Mouse (Mus musculus): Measurements from ENCODE around the gene Fnbp1. TPM values are rescaled to one million over a fixed set of nuclear protein-coding genes. Genes with fewer than 3 reads are reported as not detected.
A peak's percentile ranks its signal among the peaks of the same experiment; 100 is the strongest.

Fnbp1 gene
- polyA plus RNA-seq, 1 experiment = 23.9 TPM

- Histone ChIP-seq H3K4me3 (ENCODE audit: insufficient read depth, low read depth, low read length) (no peak overlapping the region), H3K36me3 (ENCODE audit: control insufficient read depth, insufficient read depth, low read length) (no peaks in the 10 kb centered on the region), H3K27me3 (replicated peaks; ENCODE audit: control insufficient read depth, insufficient read depth, low read length) (no peaks in the 10 kb centered on the region), H3K4me1 (ENCODE audit: control insufficient read depth, insufficient read depth, low read length) (peaks cover 10% of the 10 kb centered on the region; the same call in 1 of the 2 replicates), H3K27ac (ENCODE audit: insufficient read depth, low read depth, low read length) (peak overlapping the region; percentile 61)
- DNase-seq = no peak
- TF ChIP-seq POLR2A (IDR thresholded peaks at IDR 0.05; ENCODE audit: low read depth, low read length) = no peak
- TF ChIP-seq CTCF (conservative IDR thresholded peaks at IDR 0.05; ENCODE audit: insufficient read depth, insufficient read length, low read depth, low read length) = no peak
- WGBS = 84% methylated on average over 8 of the region's 8 CpGs
These were observed 52.9 kb downstream of the Fnbp1 start for GRCm38 (mm10) chr2:31088871-31089270.

DNA sequence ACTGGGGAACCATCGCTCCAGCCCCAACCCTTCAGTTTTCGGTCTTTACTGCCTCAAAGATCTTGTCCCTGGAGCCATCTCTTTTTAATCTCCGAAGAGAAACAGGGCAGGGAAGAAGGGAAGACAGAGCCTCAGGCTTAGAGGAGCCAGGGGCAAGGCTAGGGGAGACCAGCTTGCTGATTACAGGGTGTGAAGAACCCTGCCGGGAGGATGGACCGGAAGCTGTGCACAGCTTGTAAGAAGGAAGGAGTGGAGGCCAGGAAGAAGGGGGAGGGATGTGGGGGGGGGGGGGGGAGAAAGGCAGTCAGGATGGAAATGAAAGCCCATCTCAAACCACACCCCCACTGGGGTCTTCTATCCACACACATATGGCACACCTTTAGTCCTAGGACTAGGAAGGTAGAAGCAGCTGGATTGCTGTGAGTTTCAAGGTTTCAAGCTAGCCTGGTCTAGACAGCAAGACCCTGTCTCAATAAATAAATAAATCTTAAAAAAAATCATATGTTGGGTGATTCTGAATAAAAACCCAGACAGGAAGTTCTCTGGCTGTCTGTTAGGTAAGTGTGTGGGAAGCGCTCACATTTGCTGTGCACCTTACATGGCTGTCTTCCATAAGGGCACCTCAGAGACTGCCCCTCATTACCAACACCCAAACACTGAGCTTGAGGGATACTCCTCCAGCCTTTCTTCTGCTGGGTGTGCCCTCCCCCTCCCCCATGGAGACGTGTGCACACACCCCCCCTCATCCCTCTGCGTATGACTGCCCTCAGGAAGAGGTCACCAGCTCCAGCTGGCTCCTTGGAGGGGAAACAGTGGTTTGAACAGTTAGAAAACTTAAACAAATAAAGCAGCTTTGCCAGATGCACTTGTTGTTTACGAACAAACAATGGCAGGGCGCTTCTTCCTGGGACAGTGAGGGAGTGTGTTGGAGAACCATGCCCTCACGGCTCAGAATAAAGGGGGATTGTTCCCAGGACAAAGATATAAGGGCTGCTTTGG, 53.8 kb downstream of the Fnbp1 start:
- Histone ChIP-seq H3K27ac (ENCODE audit: insufficient read depth, low read depth, low read length) (peak overlapping the region; percentile 89), H3K4me3 (ENCODE audit: insufficient read depth, low read depth, low read length) (no peak overlapping the region), H3K36me3 (ENCODE audit: control insufficient read depth, insufficient read depth, low read length) (no peaks in the 10 kb centered on the region), H3K4me1 (ENCODE audit: control insufficient read depth, insufficient read depth, low read length) (peaks cover 10% of the 10 kb centered on the region; the same call in 1 of the 2 replicates), H3K27me3 (replicated peaks; ENCODE audit: control insufficient read depth, insufficient read depth, low read length) (no peaks in the 10 kb centered on the region)
- TF ChIP-seq POLR2A (IDR thresholded peaks at IDR 0.05; ENCODE audit: low read depth, low read length) (no peak), CTCF (conservative IDR thresholded peaks at IDR 0.05; ENCODE audit: insufficient read depth, insufficient read length, low read depth, low read length) (no peak)
- WGBS = 48% methylated on average over 11 of the region's 11 CpGs
- peak; percentile 73 for DNase-seq

DNA sequence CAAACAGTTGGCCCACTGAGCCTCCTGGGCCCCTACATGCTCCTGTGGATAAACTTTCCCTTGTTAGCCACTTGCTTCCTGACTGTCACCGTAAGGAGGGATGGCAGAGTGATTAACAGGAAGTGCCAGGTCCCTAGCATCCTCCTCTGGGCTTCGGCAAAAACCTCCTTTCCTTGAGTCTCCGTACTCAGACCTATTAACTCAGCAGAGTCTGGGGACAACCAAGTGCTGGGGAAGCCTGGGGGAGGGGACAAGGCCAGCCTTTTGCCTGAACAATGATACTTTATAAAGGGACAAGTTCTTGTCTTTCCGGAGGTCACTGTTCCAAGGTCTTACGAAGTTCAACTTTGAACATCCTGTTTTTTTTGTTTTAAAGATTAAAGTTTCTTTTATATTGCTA, 54.7 kb downstream of the Fnbp1 start:
- DNase-seq = peak; percentile 49
- H3K4me3 ChIP-seq (ENCODE audit: insufficient read depth, low read depth, low read length) = no peak overlapping the region
- 35% methylated on average over 5 of the region's 5 CpGs for WGBS
- peak overlapping the region; percentile 62 for H3K27ac ChIP-seq (ENCODE audit: insufficient read depth, low read depth, low read length)
- no peaks in the 10 kb centered on the region for H3K36me3 ChIP-seq (ENCODE audit: control insufficient read depth, insufficient read depth, low read length)
- H3K4me1 ChIP-seq (ENCODE audit: control insufficient read depth, insufficient read depth, low read length) = peaks cover 10% of the 10 kb centered on the region; the same call in 1 of the 2 replicates
- TF ChIP-seq POLR2A (IDR thresholded peaks at IDR 0.05; ENCODE audit: low read depth, low read length) (no peak), CTCF (conservative IDR thresholded peaks at IDR 0.05; ENCODE audit: insufficient read depth, insufficient read length, low read depth, low read length) (no peak)
- H3K27me3 ChIP-seq (replicated peaks; ENCODE audit: control insufficient read depth, insufficient read depth, low read length) = no peaks in the 10 kb centered on the region

DNA sequence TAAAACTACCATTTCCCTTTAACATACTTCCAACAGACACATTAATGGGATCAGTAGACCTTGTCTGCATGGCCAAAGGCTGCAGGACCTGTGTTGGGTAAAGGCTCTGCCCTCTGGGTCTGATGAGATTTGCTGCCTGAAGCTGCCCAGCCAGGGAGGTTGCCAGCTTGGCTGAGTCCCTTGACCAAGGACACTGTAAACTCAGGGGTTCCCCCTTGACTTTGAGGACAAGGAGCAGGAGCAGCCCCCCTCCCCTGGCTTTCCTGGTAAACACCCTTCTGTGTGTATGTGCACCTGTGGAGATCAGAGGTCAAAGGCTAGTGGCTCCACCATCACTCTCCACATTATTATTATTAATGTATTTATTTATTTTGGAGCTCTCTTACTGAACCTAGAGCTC, 55.3 kb downstream of the Fnbp1 start:
- no peaks in the 10 kb centered on the region for H3K27me3 ChIP-seq (replicated peaks; ENCODE audit: control insufficient read depth, insufficient read depth, low read length)
- DNase-seq = peak; percentile 38
- H3K36me3 ChIP-seq (ENCODE audit: control insufficient read depth, insufficient read depth, low read length) = no peaks in the 10 kb centered on the region
- peaks cover 10% of the 10 kb centered on the region; the same call in 1 of the 2 replicates for H3K4me1 ChIP-seq (ENCODE audit: control insufficient read depth, insufficient read depth, low read length)
- no peak overlapping the region for H3K4me3 ChIP-seq (ENCODE audit: insufficient read depth, low read depth, low read length)
- TF ChIP-seq CTCF (conservative IDR thresholded peaks at IDR 0.05; ENCODE audit: insufficient read depth, insufficient read length, low read depth, low read length) = no peak
- no peak for TF ChIP-seq POLR2A (IDR thresholded peaks at IDR 0.05; ENCODE audit: low read depth, low read length)
- peak overlapping the region; percentile 62 for H3K27ac ChIP-seq (ENCODE audit: insufficient read depth, low read depth, low read length)

GRCm38 (mm10) chr2:31084169-31084850, 57.5 kb downstream of the Fnbp1 start:
- no peaks in the 10 kb centered on the region; the same call in 1 of the 2 replicates for H3K36me3 ChIP-seq (ENCODE audit: control insufficient read depth, insufficient read depth, low read length)
- no peaks in the 10 kb centered on the region for H3K27me3 ChIP-seq (replicated peaks; ENCODE audit: control insufficient read depth, insufficient read depth, low read length)
- H3K27ac ChIP-seq (ENCODE audit: insufficient read depth, low read depth, low read length) = no peak overlapping the region
- H3K4me3 ChIP-seq (ENCODE audit: insufficient read depth, low read depth, low read length) = no peak overlapping the region
- TF ChIP-seq CTCF (conservative IDR thresholded peaks at IDR 0.05; ENCODE audit: insufficient read depth, insufficient read length, low read depth, low read length) (no peak), POLR2A (IDR thresholded peaks at IDR 0.05; ENCODE audit: low read depth, low read length) (no peak)
- 94% methylated on average over 9 of the region's 9 CpGs for WGBS
- DNase-seq = no peak
- peaks cover 10% of the 10 kb centered on the region; the same call in 1 of the 2 replicates for H3K4me1 ChIP-seq (ENCODE audit: control insufficient read depth, insufficient read depth, low read length)

DNA sequence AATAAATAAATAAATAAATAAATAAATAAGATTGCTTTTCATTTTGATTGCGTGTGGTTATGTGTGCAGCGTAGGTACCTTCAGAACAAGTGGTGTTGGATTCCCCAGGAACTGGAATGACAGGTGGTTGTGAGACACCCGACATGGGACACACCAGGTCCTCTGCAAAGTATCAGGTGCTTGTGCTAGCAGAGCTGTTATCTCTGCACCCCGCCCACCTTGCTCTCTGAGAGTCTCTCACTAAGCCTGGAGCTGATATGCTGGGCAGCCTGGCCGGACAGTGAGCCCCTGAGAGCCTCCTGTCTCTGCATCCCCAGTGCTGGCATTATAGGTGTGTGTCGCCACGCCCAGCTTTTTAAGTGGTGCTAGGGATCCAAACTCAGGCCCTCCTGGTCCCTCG, 58.4 kb downstream of the Fnbp1 start:
- no peak for DNase-seq
- Histone ChIP-seq H3K27ac (ENCODE audit: insufficient read depth, low read depth, low read length) (no peak overlapping the region), H3K27me3 (replicated peaks; ENCODE audit: control insufficient read depth, insufficient read depth, low read length) (no peaks in the 10 kb centered on the region), H3K4me3 (ENCODE audit: insufficient read depth, low read depth, low read length) (no peak overlapping the region), H3K36me3 (ENCODE audit: control insufficient read depth, insufficient read depth, low read length) (no peaks in the 10 kb centered on the region; the same call in 1 of the 2 replicates), H3K4me1 (ENCODE audit: control insufficient read depth, insufficient read depth, low read length) (peaks cover 7% of the 10 kb centered on the region; the same call in 1 of the 2 replicates)
- TF ChIP-seq POLR2A (IDR thresholded peaks at IDR 0.05; ENCODE audit: low read depth, low read length) (no peak), CTCF (conservative IDR thresholded peaks at IDR 0.05; ENCODE audit: insufficient read depth, insufficient read length, low read depth, low read length) (no peak)
- 99% methylated on average over 8 of the region's 8 CpGs for WGBS
